Mouse (Mus musculus): ENCODE results near the gene Cdkl3. TPM values are rescaled to one million over a fixed set of nuclear protein-coding genes. Genes with fewer than 3 reads are reported as not detected.

Cdkl3 gene
- polyA plus RNA-seq, 1 experiment from 2014 or later, result 10.2 TPM

- H3K9ac ChIP-seq (ENCODE audit: low read depth, low read length), result no peak overlapping the region
- WGBS, result 76% methylated on average over 2 of the region's 2 CpGs
Measured at GRCm38 (mm10) chr11:52097596-52097995, 93.6 kb downstream of the Cdkl3 start.

GRCm38 (mm10) chr11:52098398-52098946 is 94.5 kb downstream of the Cdkl3 start, which contains the start of gene Ppp2ca:
Gene Ppp2ca, plus strand, starts transcription at chr11:52098681.
- Histone ChIP-seq H3K4me3 (ENCODE audit: low read depth, low read length) (peak within 1 kb of the TSS; percentile 97), H3K36me3 (ENCODE audit: control insufficient read depth, insufficient read depth, low read length) (no peaks in the 10 kb centered on the region), H3K4me2 (ENCODE audit: low read depth, low read length) (peak within 1 kb of the TSS; percentile 83), H3K9ac (ENCODE audit: low read depth, low read length) (peak within 1 kb of the TSS; percentile 100), H3K27me3 (replicated peaks; ENCODE audit: control insufficient read depth, insufficient read depth, low read length) (no peaks in the 10 kb centered on the region), H3K9me3 (ENCODE audit: control insufficient read depth, low read length) (no peaks in the 10 kb centered on the region), H3K4me1 (ENCODE audit: control insufficient read depth, insufficient read depth, low read length) (peaks cover 24% of the 10 kb centered on the region), H3K27ac (replicated peaks; ENCODE audit: low read depth, low read length) (peak within 1 kb of the TSS; percentile 100)
- DNase-seq (ENCODE audit: low spot score) (peak; percentile 100), ATAC-seq (ENCODE audit: low read depth) (peak; percentile 99)
- WGBS, result under 1% methylated on average over 19 of the region's 53 CpGs

More at GRCm38 (mm10) chr11:52097596-52097995, 93.6 kb downstream of the Cdkl3 start:
- ATAC-seq (ENCODE audit: low read depth) (no peak), DNase-seq (ENCODE audit: low spot score) (no peak)
- peak overlapping the region; percentile 83; the same call in 1 of the 2 replicates for H3K4me2 ChIP-seq (ENCODE audit: low read depth, low read length)
- H3K27me3 ChIP-seq (replicated peaks; ENCODE audit: control insufficient read depth, insufficient read depth, low read length), result no peaks in the 10 kb centered on the region
- no peaks in the 10 kb centered on the region for H3K9me3 ChIP-seq (ENCODE audit: control insufficient read depth, low read length)
- no peaks in the 10 kb centered on the region for H3K36me3 ChIP-seq (ENCODE audit: control insufficient read depth, insufficient read depth, low read length)
- H3K4me3 ChIP-seq (ENCODE audit: low read depth, low read length), result no peak overlapping the region
- H3K27ac ChIP-seq (replicated peaks; ENCODE audit: low read depth, low read length), result 0 out of 2 replicates have a peak overlapping the region, but pooled peaks have one; percentile 100
- peaks cover 19% of the 10 kb centered on the region for H3K4me1 ChIP-seq (ENCODE audit: control insufficient read depth, insufficient read depth, low read length)

GRCm38 (mm10) chr11:52099031-52099761 is 95.2 kb downstream of the Cdkl3 start:
- no peaks in the 10 kb centered on the region for H3K27me3 ChIP-seq (replicated peaks; ENCODE audit: control insufficient read depth, insufficient read depth, low read length)
- H3K4me1 ChIP-seq (ENCODE audit: control insufficient read depth, insufficient read depth, low read length), result peaks cover 26% of the 10 kb centered on the region
- ATAC-seq (ENCODE audit: low read depth), result peak; percentile 86
- H3K27ac ChIP-seq (replicated peaks; ENCODE audit: low read depth, low read length), result peak overlapping the region; percentile 100
- DNase-seq (ENCODE audit: low spot score), result peak; percentile 88
- H3K36me3 ChIP-seq (ENCODE audit: control insufficient read depth, insufficient read depth, low read length), result no peaks in the 10 kb centered on the region
- H3K9me3 ChIP-seq (ENCODE audit: control insufficient read depth, low read length), result no peaks in the 10 kb centered on the region
- H3K9ac ChIP-seq (ENCODE audit: low read depth, low read length), result peak overlapping the region; percentile 100
- H3K4me2 ChIP-seq (ENCODE audit: low read depth, low read length), result peak overlapping the region; percentile 83
- H3K4me3 ChIP-seq (ENCODE audit: low read depth, low read length), result peak overlapping the region; percentile 97
- 0% methylated on average over 30 of the region's 72 CpGs for WGBS

- 6% methylated on average over 7 of the region's 7 CpGs for WGBS
- Histone ChIP-seq H3K36me3 (ENCODE audit: control insufficient read depth, insufficient read depth, low read length) (no peaks in the 10 kb centered on the region), H3K4me1 (ENCODE audit: control insufficient read depth, insufficient read depth, low read length) (peaks cover 28% of the 10 kb centered on the region), H3K9ac (ENCODE audit: low read depth, low read length) (peak overlapping the region; percentile 100), H3K27ac (replicated peaks; ENCODE audit: low read depth, low read length) (peak overlapping the region; percentile 100), H3K9me3 (ENCODE audit: control insufficient read depth, low read length) (no peaks in the 10 kb centered on the region), H3K4me2 (ENCODE audit: low read depth, low read length) (peak overlapping the region; percentile 83), H3K4me3 (ENCODE audit: low read depth, low read length) (peak overlapping the region; percentile 97), H3K27me3 (replicated peaks; ENCODE audit: control insufficient read depth, insufficient read depth, low read length) (no peaks in the 10 kb centered on the region)
- DNase-seq (ENCODE audit: low spot score) (peak; percentile 45), ATAC-seq (ENCODE audit: low read depth) (no peak)
Measured at GRCm38 (mm10) chr11:52099771-52100219, 95.8 kb downstream of the Cdkl3 start.

DNA sequence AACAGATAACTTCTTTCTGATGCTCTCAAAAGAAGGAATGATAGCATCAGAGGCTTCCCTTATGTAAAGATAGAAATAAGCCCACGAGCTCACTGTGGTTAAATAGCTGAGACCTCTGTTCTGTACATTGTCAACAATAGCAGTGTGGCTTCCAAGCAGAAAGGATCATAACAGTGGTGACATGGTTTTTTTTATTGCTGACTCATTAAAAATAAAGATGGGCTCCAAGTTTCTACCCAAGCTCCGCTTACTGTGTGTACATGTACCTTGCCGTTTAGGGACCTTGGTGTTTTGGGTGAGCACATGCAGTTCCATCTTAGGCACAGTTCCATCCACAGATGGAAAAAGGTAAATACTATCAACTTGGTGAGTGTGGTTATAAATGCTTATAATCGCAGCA is 99.0 kb downstream of the Cdkl3 start:
- no peak for DNase-seq (ENCODE audit: low spot score)
- Histone ChIP-seq H3K27ac (replicated peaks; ENCODE audit: low read depth, low read length) (no peak overlapping the region), H3K4me3 (ENCODE audit: low read depth, low read length) (no peak overlapping the region), H3K36me3 (ENCODE audit: control insufficient read depth, insufficient read depth, low read length) (no peaks in the 10 kb centered on the region), H3K4me2 (ENCODE audit: low read depth, low read length) (no peak overlapping the region), H3K4me1 (ENCODE audit: control insufficient read depth, insufficient read depth, low read length) (peaks cover 27% of the 10 kb centered on the region), H3K9ac (ENCODE audit: low read depth, low read length) (no peak overlapping the region), H3K9me3 (ENCODE audit: control insufficient read depth, low read length) (no peaks in the 10 kb centered on the region), H3K27me3 (replicated peaks; ENCODE audit: control insufficient read depth, insufficient read depth, low read length) (no peaks in the 10 kb centered on the region)
- 92% methylated on average over 4 of the region's 4 CpGs for WGBS
- ATAC-seq (ENCODE audit: low read depth), result no peak

DNA sequence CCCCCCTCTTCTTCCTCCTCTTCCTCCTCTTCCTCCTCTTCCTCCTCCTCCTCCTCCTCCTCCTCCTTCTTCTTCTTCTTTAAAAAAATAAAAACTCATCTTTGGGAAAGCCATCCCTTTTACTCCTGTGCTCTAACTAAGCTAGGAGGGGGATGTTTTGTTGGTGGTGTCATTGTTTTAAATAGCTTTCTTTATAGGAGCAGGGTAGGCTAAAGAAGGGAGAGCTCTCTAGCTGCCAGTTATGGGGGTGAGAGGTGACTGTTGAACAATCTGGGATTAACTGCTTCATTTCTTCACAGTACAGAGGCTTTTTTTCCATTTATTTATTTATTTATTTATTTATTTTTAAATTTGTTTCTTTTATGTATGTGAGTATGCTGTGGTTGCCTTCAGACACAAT is 101.5 kb downstream of the Cdkl3 start:
- Histone ChIP-seq H3K4me1 (ENCODE audit: control insufficient read depth, insufficient read depth, low read length) (peaks cover 19% of the 10 kb centered on the region), H3K27me3 (replicated peaks; ENCODE audit: control insufficient read depth, insufficient read depth, low read length) (no peaks in the 10 kb centered on the region), H3K4me2 (ENCODE audit: low read depth, low read length) (no peak overlapping the region), H3K4me3 (ENCODE audit: low read depth, low read length) (no peak overlapping the region), H3K9ac (ENCODE audit: low read depth, low read length) (no peak overlapping the region), H3K36me3 (ENCODE audit: control insufficient read depth, insufficient read depth, low read length) (no peaks in the 10 kb centered on the region), H3K9me3 (ENCODE audit: control insufficient read depth, low read length) (no peaks in the 10 kb centered on the region), H3K27ac (replicated peaks; ENCODE audit: low read depth, low read length) (no peak overlapping the region)
- ATAC-seq (ENCODE audit: low read depth) (no peak), DNase-seq (ENCODE audit: low spot score) (no peak)

DNA sequence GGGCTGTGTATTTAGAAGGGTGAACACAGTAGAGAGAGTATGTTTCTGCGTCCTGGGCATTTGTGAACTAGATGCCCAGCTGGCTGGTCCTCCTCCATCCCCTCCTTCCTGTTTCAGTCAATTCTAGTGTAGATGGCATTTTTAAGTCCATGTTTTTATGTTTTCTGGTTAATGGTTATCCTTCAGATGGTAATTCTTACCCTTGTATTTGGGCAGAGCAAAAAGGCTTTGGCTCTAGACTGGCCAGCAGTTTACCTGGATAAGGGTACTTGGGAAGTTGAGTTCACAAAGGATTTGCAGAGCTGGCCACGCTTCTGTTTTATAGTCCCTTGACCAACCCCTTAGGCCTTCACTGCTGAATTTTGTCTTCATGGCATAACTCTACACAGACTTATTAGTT is 102.0 kb downstream of the Cdkl3 start:
- DNase-seq (ENCODE audit: low spot score) (no peak), ATAC-seq (ENCODE audit: low read depth) (no peak)
- no peak overlapping the region for H3K27ac ChIP-seq (replicated peaks; ENCODE audit: low read depth, low read length)
- H3K4me3 ChIP-seq (ENCODE audit: low read depth, low read length), result no peak overlapping the region
- H3K4me1 ChIP-seq (ENCODE audit: control insufficient read depth, insufficient read depth, low read length), result peaks cover 14% of the 10 kb centered on the region
- H3K27me3 ChIP-seq (replicated peaks; ENCODE audit: control insufficient read depth, insufficient read depth, low read length), result no peaks in the 10 kb centered on the region
- 90% methylated on average over 2 of the region's 2 CpGs for WGBS
- H3K9me3 ChIP-seq (ENCODE audit: control insufficient read depth, low read length), result no peaks in the 10 kb centered on the region
- H3K9ac ChIP-seq (ENCODE audit: low read depth, low read length), result no peak overlapping the region
- no peak overlapping the region for H3K4me2 ChIP-seq (ENCODE audit: low read depth, low read length)
- no peaks in the 10 kb centered on the region for H3K36me3 ChIP-seq (ENCODE audit: control insufficient read depth, insufficient read depth, low read length)

DNA sequence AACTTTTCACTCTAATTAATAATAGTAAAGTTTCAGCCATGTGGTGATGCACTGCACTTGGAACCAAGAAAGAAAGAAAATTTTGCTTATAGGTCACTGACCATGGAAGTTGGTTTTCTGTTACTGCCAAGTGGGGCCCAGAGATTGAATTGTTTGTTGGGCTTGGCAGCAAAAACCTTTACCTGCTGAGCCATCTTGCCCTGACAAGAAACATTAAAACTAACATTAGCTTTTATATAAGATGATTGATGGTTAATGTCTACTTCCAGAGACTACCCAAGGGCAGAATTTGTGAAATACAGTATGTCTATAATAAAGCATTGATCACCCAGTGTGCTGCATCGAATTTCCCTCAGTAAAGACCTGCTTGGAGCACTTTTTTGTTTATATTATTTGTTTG is 102.4 kb downstream of the Cdkl3 start:
- DNase-seq (ENCODE audit: low spot score), result no peak
- no peak for ATAC-seq (ENCODE audit: low read depth)
- H3K27ac ChIP-seq (replicated peaks; ENCODE audit: low read depth, low read length), result no peak overlapping the region
- no peaks in the 10 kb centered on the region for H3K36me3 ChIP-seq (ENCODE audit: control insufficient read depth, insufficient read depth, low read length)
- H3K9ac ChIP-seq (ENCODE audit: low read depth, low read length), result no peak overlapping the region
- peaks cover 10% of the 10 kb centered on the region for H3K4me1 ChIP-seq (ENCODE audit: control insufficient read depth, insufficient read depth, low read length)
- 78% methylated on average over 1 of the region's 1 CpGs for WGBS
- no peaks in the 10 kb centered on the region for H3K27me3 ChIP-seq (replicated peaks; ENCODE audit: control insufficient read depth, insufficient read depth, low read length)
- no peak overlapping the region for H3K4me3 ChIP-seq (ENCODE audit: low read depth, low read length)
- no peaks in the 10 kb centered on the region for H3K9me3 ChIP-seq (ENCODE audit: control insufficient read depth, low read length)
- H3K4me2 ChIP-seq (ENCODE audit: low read depth, low read length), result no peak overlapping the region

Data from embryonic facial prominence, embryonic 14.5 days (tissue).